14 mouse cellular contexts compared by ENCODE assay signal in the genomic region with DNA sequence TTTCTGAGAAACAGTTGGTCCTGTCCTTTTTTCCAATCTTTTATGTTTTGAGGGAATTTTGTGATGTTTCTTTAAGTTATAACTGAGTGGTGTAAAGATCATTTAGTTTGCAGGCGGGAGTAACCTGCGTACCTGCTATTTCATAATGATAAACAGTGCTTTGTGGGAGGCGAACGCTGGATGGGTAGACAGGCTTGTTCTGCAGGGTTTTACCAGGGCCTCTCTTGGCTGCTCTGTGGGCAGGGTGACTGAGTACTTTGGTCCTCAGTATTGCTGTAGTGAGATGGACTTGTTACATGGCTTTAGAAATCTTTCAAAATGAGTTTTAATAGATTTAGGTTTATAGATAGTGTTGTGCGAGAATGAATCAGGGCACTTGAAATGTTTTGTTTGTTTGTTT.
DNase-seq lines count a peak whose midpoint lies in the region; ATAC-seq and TF ChIP-seq lines count a peak whose summit lies in the region.
"Had no signal": no experiment of that assay in that cellular context is flagged by ENCODE, and none has a peak within 500 bp of the region (broad histone marks: within the 10 kb centered on the region; RNA-seq: fewer than 3 reads in every experiment).

No protein-coding gene starts in this region.

- DNase-seq in forebrain, embryonic 10.5 days (ENCODE audit: extremely low spot score, low spot score): no peak
- DNase-seq in hindbrain, embryonic 14.5 days (ENCODE audit: low spot score): no peak
- DNase-seq in hindbrain, embryonic 10.5 days (ENCODE audit: low spot score): no peak
- peak; percentile 18 to 44 for DNase-seq in urinary bladder, postnatal 36 days (ENCODE audit: low spot score in 2 of 2)
- DNase-seq in urinary bladder, postnatal 25 days (ENCODE audit: low spot score): no peak
- peak; percentile 34 for DNase-seq in stomach, postnatal 0 days (ENCODE audit: low spot score)
- no peak for DNase-seq in embryo, embryonic 10.5 days (ENCODE audit: low spot score)
- DNase-seq: cerebellum, adult 11-12 months; embryo, embryonic 11 days; heart, postnatal 36 days; kidney, adult 9 months had no signal

- no peak for TF ChIP-seq CTCF in stomach, postnatal 0 days (IDR thresholded peaks at IDR 0.05; ENCODE audit: low read depth)

- no peaks in the 10 kb centered on the region for H3K9me3 ChIP-seq in forebrain, embryonic 13.5 days (replicated peaks)
- H3K9me3 ChIP-seq in forebrain, embryonic 10.5 days: no peaks in the 10 kb centered on the region
- H3K9me3 ChIP-seq in hindbrain, embryonic 14.5 days (ENCODE audit: control insufficient read depth, low read length): no peaks in the 10 kb centered on the region
- H3K9me3 ChIP-seq in hindbrain, embryonic 10.5 days: no peaks in the 10 kb centered on the region
- H3K9me3 ChIP-seq in stomach, postnatal 0 days (ENCODE audit: control insufficient read depth, low read length): no peaks in the 10 kb centered on the region
- H3K9me3 ChIP-seq: liver, embryonic 12.5 days; midbrain, embryonic 15.5 days had no signal

- H3K4me1 ChIP-seq in forebrain, embryonic 13.5 days: peaks cover 43% of the 10 kb centered on the region
- peaks cover 32% of the 10 kb centered on the region for H3K4me1 ChIP-seq in forebrain, embryonic 10.5 days
- H3K4me1 ChIP-seq in hindbrain, embryonic 14.5 days (replicated peaks; ENCODE audit: control insufficient read depth, insufficient read depth, low read length): peaks cover 27% of the 10 kb centered on the region
- peaks cover 32% of the 10 kb centered on the region for H3K4me1 ChIP-seq in hindbrain, embryonic 10.5 days (replicated peaks)
- peaks cover 9% of the 10 kb centered on the region; the same call in 1 of the 2 replicates for H3K4me1 ChIP-seq in stomach, postnatal 0 days (replicated peaks; ENCODE audit: control insufficient read depth, insufficient read depth)

- WGBS in forebrain, embryonic 13.5 days: 69% methylated on average over 5 of the region's 5 CpGs
- WGBS in forebrain, embryonic 10.5 days: 91% methylated on average over 5 of the region's 5 CpGs
- WGBS in hindbrain, embryonic 14.5 days: 56% methylated on average over 5 of the region's 5 CpGs
- 83% methylated on average over 5 of the region's 5 CpGs for WGBS in hindbrain, embryonic 10.5 days
- 27% methylated on average over 5 of the region's 5 CpGs for WGBS in stomach, postnatal 0 days

- H3K27ac ChIP-seq in forebrain, embryonic 13.5 days: 0 out of 2 replicates have a peak overlapping the region, but pooled peaks have one; percentile 21
- H3K27ac ChIP-seq in forebrain, embryonic 10.5 days: no peak overlapping the region
- 0 out of 2 replicates have a peak overlapping the region, but pooled peaks have one; percentile 69 for H3K27ac ChIP-seq in hindbrain, embryonic 14.5 days
- no peak overlapping the region for H3K27ac ChIP-seq in hindbrain, embryonic 10.5 days
- H3K27ac ChIP-seq in stomach, postnatal 0 days (replicated peaks): peak overlapping the region; percentile 70; the same call in 1 of the 2 replicates

- ATAC-seq in forebrain, embryonic 13.5 days: no peak
- no peak for ATAC-seq in hindbrain, embryonic 14.5 days (ENCODE audit: low FRiP score)
- no peak for ATAC-seq in stomach, postnatal 0 days (ENCODE audit: low FRiP score, low TSS enrichment)
- ATAC-seq: liver, embryonic 12.5 days had no signal

- H3K4me2 ChIP-seq in forebrain, embryonic 13.5 days: no peak overlapping the region
- H3K4me2 ChIP-seq in hindbrain, embryonic 14.5 days (replicated peaks): no peak overlapping the region
- H3K4me2 ChIP-seq in stomach, postnatal 0 days (replicated peaks; ENCODE audit: low read depth): peak overlapping the region; percentile 62; the same call in 1 of the 2 replicates

- no peak overlapping the region for H3K9ac ChIP-seq in forebrain, embryonic 13.5 days
- H3K9ac ChIP-seq in hindbrain, embryonic 14.5 days: no peak overlapping the region
- no peak overlapping the region for H3K9ac ChIP-seq in stomach, postnatal 0 days (ENCODE audit: low read length)
- H3K9ac ChIP-seq: liver, embryonic 12.5 days; midbrain, embryonic 15.5 days had no signal

- H3K4me3 ChIP-seq in forebrain, embryonic 13.5 days: no peak overlapping the region
- no peak overlapping the region for H3K4me3 ChIP-seq in forebrain, embryonic 10.5 days
- no peak overlapping the region for H3K4me3 ChIP-seq in hindbrain, embryonic 14.5 days (replicated peaks; ENCODE audit: low read length)
- H3K4me3 ChIP-seq in hindbrain, embryonic 10.5 days: no peak overlapping the region
- H3K4me3 ChIP-seq in stomach, postnatal 0 days (ENCODE audit: low read depth, low read length): no peak overlapping the region
- H3K4me3 ChIP-seq: liver, embryonic 12.5 days had no signal

- no peak for TF ChIP-seq EP300 in stomach, postnatal 0 days (optimal IDR thresholded peaks at IDR 0.05)

- H3K27me3 ChIP-seq in forebrain, embryonic 13.5 days: no peaks in the 10 kb centered on the region
- no peaks in the 10 kb centered on the region for H3K27me3 ChIP-seq in forebrain, embryonic 10.5 days (ENCODE audit: poor library complexity, severe bottlenecking)
- no peaks in the 10 kb centered on the region for H3K27me3 ChIP-seq in hindbrain, embryonic 14.5 days (ENCODE audit: control insufficient read depth, insufficient read depth, low read length)
- H3K27me3 ChIP-seq in hindbrain, embryonic 10.5 days (ENCODE audit: insufficient read depth, poor library complexity, severe bottlenecking): no peaks in the 10 kb centered on the region
- H3K27me3 ChIP-seq in stomach, postnatal 0 days (ENCODE audit: control insufficient read depth, insufficient read depth, low read length): no peaks in the 10 kb centered on the region
- H3K27me3 ChIP-seq: liver, embryonic 12.5 days; midbrain, embryonic 15.5 days had no signal

- peaks cover 6% of the 10 kb centered on the region; the same call in 1 of the 2 replicates for H3K36me3 ChIP-seq in forebrain, embryonic 13.5 days (ENCODE audit: poor library complexity, severe bottlenecking)
- H3K36me3 ChIP-seq in forebrain, embryonic 10.5 days (replicated peaks): peaks cover 41% of the 10 kb centered on the region
- H3K36me3 ChIP-seq in hindbrain, embryonic 14.5 days (replicated peaks; ENCODE audit: control insufficient read depth, insufficient read depth): peaks cover 11% of the 10 kb centered on the region; the same call in 1 of the 2 replicates
- peaks cover 21% of the 10 kb centered on the region for H3K36me3 ChIP-seq in hindbrain, embryonic 10.5 days
- no peaks in the 10 kb centered on the region for H3K36me3 ChIP-seq in stomach, postnatal 0 days (ENCODE audit: control insufficient read depth, insufficient read depth, low read length)
- H3K36me3 ChIP-seq: midbrain, embryonic 15.5 days had no signal

Comparison
In these comparisons a context has a peak if more than half of its experiments do, and no peak if none do; other contexts are left out.
1. H3K27ac ChIP-seq: peak in forebrain, embryonic 13.5 days (single experiment), hindbrain, embryonic 14.5 days (single experiment) and stomach, postnatal 0 days (single experiment); none in forebrain, embryonic 10.5 days (single experiment) and hindbrain, embryonic 10.5 days (single experiment).
2. DNase-seq: peak in urinary bladder, postnatal 36 days (2 of 2) and stomach, postnatal 0 days (single experiment); none in forebrain, embryonic 10.5 days (single experiment), hindbrain, embryonic 14.5 days (single experiment), hindbrain, embryonic 10.5 days (single experiment), urinary bladder, postnatal 25 days (single experiment) and embryo, embryonic 10.5 days (single experiment).